ENCODE assay signal across 8 mouse cellular contexts in the genomic region with DNA sequence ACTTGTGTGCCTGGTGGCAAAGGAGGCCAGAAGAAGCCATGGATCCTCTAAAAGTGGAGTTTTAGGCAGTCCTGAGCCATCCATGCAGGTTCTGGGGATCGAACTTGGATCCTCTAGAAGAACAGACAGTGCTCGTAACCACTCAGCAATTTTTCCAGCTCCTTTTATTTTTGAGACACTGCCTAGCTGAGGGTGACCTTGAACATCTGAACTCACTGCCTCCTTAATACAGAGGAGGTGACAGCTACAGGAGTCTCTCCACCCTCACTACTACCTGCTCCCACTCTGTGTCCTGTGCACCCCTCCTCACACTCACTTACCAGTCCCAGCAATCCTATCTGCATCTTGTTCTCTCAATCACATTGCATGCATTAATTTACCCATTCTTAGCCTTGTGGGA. TPM values are rescaled to one million over a fixed set of nuclear protein-coding genes. Genes with fewer than 3 reads are reported as not detected.
DNase-seq lines count a peak whose midpoint lies in the region; ATAC-seq and TF ChIP-seq lines count a peak whose summit lies in the region.

No protein-coding gene starts in this region.

- H3K27me3 ChIP-seq in forebrain, embryonic 10.5 days (ENCODE audit: poor library complexity, severe bottlenecking) = no peaks in the 10 kb centered on the region
- H3K27me3 ChIP-seq in forebrain, embryonic 11.5 days (ENCODE audit: control insufficient read depth, insufficient read depth, low read length) = no peaks in the 10 kb centered on the region
- H3K27me3 ChIP-seq in kidney, embryonic 14.5 days (ENCODE audit: control insufficient read depth, insufficient read depth, low read length) = no peaks in the 10 kb centered on the region
- H3K27me3 ChIP-seq in G1E (ENCODE audit: insufficient read depth, low read length) = no peaks in the 10 kb centered on the region
- H3K27me3 ChIP-seq in limb, embryonic 15.5 days = no peaks in the 10 kb centered on the region

- no peak overlapping the region for H3K4me2 ChIP-seq in forebrain, embryonic 11.5 days (ENCODE audit: low read depth, low read length, severe bottlenecking)
- H3K4me2 ChIP-seq in kidney, embryonic 14.5 days (replicated peaks; ENCODE audit: low read depth, low read length) = no peak overlapping the region
- H3K4me2 ChIP-seq in limb, embryonic 15.5 days = peak overlapping the region; percentile 59; the same call in 1 of the 2 replicates

- TF ChIP-seq CTCF in G1E (IDR thresholded peaks at IDR 0.05; ENCODE audit: low read depth, low read length) = no peak

- no peak for ATAC-seq in forebrain, embryonic 11.5 days (replicated peaks; ENCODE audit: low FRiP score)
- no peak for ATAC-seq in kidney, embryonic 14.5 days (ENCODE audit: low FRiP score, low TSS enrichment)
- no peak for ATAC-seq in G1E (ENCODE audit: extremely low read depth, insufficient number of reproducible peaks, low FRiP score, poor library complexity, severe bottlenecking)
- no peak for ATAC-seq in limb, embryonic 15.5 days (ENCODE audit: insufficient number of reproducible peaks, low FRiP score, low TSS enrichment, low read depth)

- intact Hi-C loops in left cerebral cortex, postnatal 25 days (cut with DNase I) = no loop called here

- no peaks in the 10 kb centered on the region for H3K9me3 ChIP-seq in forebrain, embryonic 10.5 days
- H3K9me3 ChIP-seq in forebrain, embryonic 11.5 days (ENCODE audit: control insufficient read depth, low read length) = no peaks in the 10 kb centered on the region
- no peaks in the 10 kb centered on the region for H3K9me3 ChIP-seq in kidney, embryonic 14.5 days (ENCODE audit: control insufficient read depth, low read length)
- H3K9me3 ChIP-seq in G1E (replicated peaks) = no peaks in the 10 kb centered on the region
- no peaks in the 10 kb centered on the region for H3K9me3 ChIP-seq in limb, embryonic 15.5 days

- H3K4me1 ChIP-seq in forebrain, embryonic 10.5 days = peaks cover 20% of the 10 kb centered on the region
- H3K4me1 ChIP-seq in forebrain, embryonic 11.5 days (replicated peaks; ENCODE audit: control insufficient read depth, insufficient read depth, low read length) = no peaks in the 10 kb centered on the region
- H3K4me1 ChIP-seq in kidney, embryonic 14.5 days (ENCODE audit: control insufficient read depth, insufficient read depth, low read length) = peaks cover 18% of the 10 kb centered on the region
- H3K4me1 ChIP-seq in G1E (ENCODE audit: insufficient read depth, low read depth, low read length) = peaks cover 68% of the 10 kb centered on the region
- H3K4me1 ChIP-seq in limb, embryonic 15.5 days = peaks cover 13% of the 10 kb centered on the region

- 96% methylated on average over 2 of the region's 2 CpGs for WGBS in forebrain, embryonic 10.5 days
- 95% methylated on average over 2 of the region's 2 CpGs for WGBS in forebrain, embryonic 11.5 days
- 88% methylated on average over 2 of the region's 2 CpGs for WGBS in kidney, embryonic 14.5 days
- 90% methylated on average over 2 of the region's 2 CpGs for WGBS in limb, embryonic 15.5 days

- peaks cover 25% of the 10 kb centered on the region for H3K36me3 ChIP-seq in forebrain, embryonic 10.5 days (replicated peaks)
- peaks cover 9% of the 10 kb centered on the region; the same call in 1 of the 2 replicates for H3K36me3 ChIP-seq in forebrain, embryonic 11.5 days (ENCODE audit: control insufficient read depth, insufficient read depth, low read length)
- H3K36me3 ChIP-seq in kidney, embryonic 14.5 days (ENCODE audit: control insufficient read depth, insufficient read depth, low read length) = peaks cover 14% of the 10 kb centered on the region
- H3K36me3 ChIP-seq in G1E (replicated peaks) = peaks cover 39% of the 10 kb centered on the region
- H3K36me3 ChIP-seq in limb, embryonic 15.5 days = peaks cover 26% of the 10 kb centered on the region

- no peak for DNase-seq in forebrain, embryonic 10.5 days (ENCODE audit: extremely low spot score, low spot score)
- no peak for DNase-seq in forebrain, embryonic 11.5 days (ENCODE audit: low spot score)
- no peak for DNase-seq in kidney, postnatal 36 days
- no peak for DNase-seq in G1E (ENCODE audit: low spot score)
- no peak for DNase-seq in left cerebral cortex, postnatal 25 days (ENCODE audit: low spot score in 2 of 2)
- DNase-seq in right cerebral cortex, postnatal 4 days = no peak

- no peak overlapping the region for H3K9ac ChIP-seq in forebrain, embryonic 11.5 days (ENCODE audit: low read length)
- peak overlapping the region; percentile 28; the same call in 1 of the 2 replicates for H3K9ac ChIP-seq in kidney, embryonic 14.5 days (ENCODE audit: low read depth, low read length)
- no peak overlapping the region for H3K9ac ChIP-seq in limb, embryonic 15.5 days

- 0 out of 2 replicates have a peak overlapping the region, but pooled peaks have one; percentile 80 for H3K4me3 ChIP-seq in forebrain, embryonic 10.5 days
- no peak overlapping the region for H3K4me3 ChIP-seq in forebrain, embryonic 11.5 days (ENCODE audit: low read depth, low read length)
- no peak overlapping the region; the same call in 1 of the 2 replicates for H3K4me3 ChIP-seq in kidney, embryonic 14.5 days (ENCODE audit: low read length)
- H3K4me3 ChIP-seq in G1E (ENCODE audit: low read depth, low read length) = peak overlapping the region; percentile 91; the same call in 1 of the 2 replicates
- H3K4me3 ChIP-seq in limb, embryonic 15.5 days = 0 out of 2 replicates have a peak overlapping the region, but pooled peaks have one; percentile 65

- no peak overlapping the region for H3K27ac ChIP-seq in forebrain, embryonic 10.5 days
- no peak overlapping the region for H3K27ac ChIP-seq in forebrain, embryonic 11.5 days (ENCODE audit: low read depth, low read length)
- no peak overlapping the region for H3K27ac ChIP-seq in kidney, embryonic 14.5 days (ENCODE audit: low read depth, low read length)
- no peak overlapping the region for H3K27ac ChIP-seq in limb, embryonic 15.5 days

RNA-seq across cellular contexts. Expression of a gene that starts 2.0 kb away (rescaled TPM):
- polyA plus RNA-seq in forebrain, embryonic 10.5 days (2016; fragmentation: Nextera tagmentation; extraction: Ambion mirVana) = 21.7 and 24.8 TPM in 2 replicates
- polyA plus RNA-seq in forebrain, embryonic 11.5 days (2014; fragmentation: Nextera tagmentation; extraction: Ambion mirVana) = 23.0 and 23.4 TPM in 2 replicates
- 25.1 TPM in 2 replicates for polyA plus RNA-seq in kidney, embryonic 14.5 days (2014; fragmentation: Nextera tagmentation; extraction: Ambion mirVana)
- 5.2 and 9.0 TPM in 2 replicates for total RNA-seq in G1E (2014; fragmentation: Nextera tagmentation)
- 15.8 and 18.1 TPM in 2 replicates for total RNA-seq in G1E (2017)
- polyA plus RNA-seq in G1E (2012) = 24.0 and 27.0 TPM in 2 replicates
- 38.2 and 38.3 TPM in 2 replicates for polyA plus RNA-seq in limb, embryonic 15.5 days (2015; fragmentation: Nextera tagmentation; extraction: Ambion mirVana)
- 1 to 10 TPM; 2.8 to 4.6 TPM for total RNA-seq in left cerebral cortex, postnatal 25 days (2021)

RNA-seq across cellular contexts. Expression of a gene that starts 11.1 kb away (rescaled TPM):
- polyA plus RNA-seq in forebrain, embryonic 10.5 days (2016; fragmentation: Nextera tagmentation; extraction: Ambion mirVana) = 17.7 and 18.6 TPM in 2 replicates
- polyA plus RNA-seq in forebrain, embryonic 11.5 days (2014; fragmentation: Nextera tagmentation; extraction: Ambion mirVana) = 16.3 and 18.2 TPM in 2 replicates
- 35.6 and 43.1 TPM in 2 replicates for polyA plus RNA-seq in kidney, embryonic 14.5 days (2014; fragmentation: Nextera tagmentation; extraction: Ambion mirVana)
- total RNA-seq in G1E (2014; fragmentation: Nextera tagmentation) (18.5 and 18.6 TPM in 2 replicates), G1E (2017) (62.3 and 63.1 TPM in 2 replicates)
- polyA plus RNA-seq in G1E (2012) = 56.9 and 75.3 TPM in 2 replicates
- polyA plus RNA-seq in limb, embryonic 15.5 days (2015; fragmentation: Nextera tagmentation; extraction: Ambion mirVana) = 44.6 and 47.0 TPM in 2 replicates
- 10 to 100 TPM; 16.1 to 16.8 TPM for total RNA-seq in left cerebral cortex, postnatal 25 days (2021)

RNA-seq across cellular contexts. Expression of a gene that starts 23.5 kb away (rescaled TPM):
- polyA plus RNA-seq in forebrain, embryonic 10.5 days (2016; fragmentation: Nextera tagmentation; extraction: Ambion mirVana) = 3.1 TPM in 2 replicates
- 1.2 and 1.3 TPM in 2 replicates for polyA plus RNA-seq in forebrain, embryonic 11.5 days (2014; fragmentation: Nextera tagmentation; extraction: Ambion mirVana)
- polyA plus RNA-seq in kidney, embryonic 14.5 days (2014; fragmentation: Nextera tagmentation; extraction: Ambion mirVana) = 1.2 and 1.6 TPM in 2 replicates
- total RNA-seq in G1E (2014; fragmentation: Nextera tagmentation) (1.5 and 1.7 TPM in 2 replicates), G1E (2017) (0.93 and 1.3 TPM in 2 replicates)
- 2.3 and 2.7 TPM in 2 replicates for polyA plus RNA-seq in G1E (2012)
- polyA plus RNA-seq in limb, embryonic 15.5 days (2015; fragmentation: Nextera tagmentation; extraction: Ambion mirVana) = 5.2 and 6.5 TPM in 2 replicates
- under 1 TPM; 0.32 to 0.62 TPM for total RNA-seq in left cerebral cortex, postnatal 25 days (2021)

RNA-seq across cellular contexts. Expression of a gene that starts 27.8 kb away (rescaled TPM):
- 34.8 and 45.5 TPM in 2 replicates for polyA plus RNA-seq in forebrain, embryonic 10.5 days (2016; fragmentation: Nextera tagmentation; extraction: Ambion mirVana)
- polyA plus RNA-seq in forebrain, embryonic 11.5 days (2014; fragmentation: Nextera tagmentation; extraction: Ambion mirVana) = 34.4 and 38.0 TPM in 2 replicates
- 40.6 and 41.2 TPM in 2 replicates for polyA plus RNA-seq in kidney, embryonic 14.5 days (2014; fragmentation: Nextera tagmentation; extraction: Ambion mirVana)
- total RNA-seq in G1E (2014; fragmentation: Nextera tagmentation) (438 and 479 TPM in 2 replicates), G1E (2017) (212 and 254 TPM in 2 replicates)
- 394 and 460 TPM in 2 replicates for polyA plus RNA-seq in G1E (2012)
- polyA plus RNA-seq in limb, embryonic 15.5 days (2015; fragmentation: Nextera tagmentation; extraction: Ambion mirVana) = 57.5 and 59.8 TPM in 2 replicates
- 10 to 100 TPM; 12.0 to 15.9 TPM for total RNA-seq in left cerebral cortex, postnatal 25 days (2021)

RNA-seq across cellular contexts. Expression of a gene that starts 28.1 kb away (rescaled TPM):
- polyA plus RNA-seq in forebrain, embryonic 10.5 days (2016; fragmentation: Nextera tagmentation; extraction: Ambion mirVana) = 0.20 and 0.37 TPM in 2 replicates
- 0.19 and 0.28 TPM in 2 replicates for polyA plus RNA-seq in forebrain, embryonic 11.5 days (2014; fragmentation: Nextera tagmentation; extraction: Ambion mirVana)
- polyA plus RNA-seq in kidney, embryonic 14.5 days (2014; fragmentation: Nextera tagmentation; extraction: Ambion mirVana) = 0.39 and 0.54 TPM in 2 replicates
- total RNA-seq in G1E (2014; fragmentation: Nextera tagmentation) = 0.92 and 2.9 TPM in 2 replicates
- total RNA-seq in G1E (2017) = 1.1 and 1.2 TPM in 2 replicates
- 0.91 and 1.1 TPM in 2 replicates for polyA plus RNA-seq in G1E (2012)
- polyA plus RNA-seq in limb, embryonic 15.5 days (2015; fragmentation: Nextera tagmentation; extraction: Ambion mirVana) = 0.14 and 0.23 TPM in 2 replicates
- 100 to 1,000 TPM; 132 to 139 TPM for total RNA-seq in left cerebral cortex, postnatal 25 days (2021)

Comparison
In these comparisons a context has a peak if more than half of its experiments do, and no peak if none do; other contexts are left out.
1. H3K4me3 ChIP-seq: peak in forebrain, embryonic 10.5 days (single experiment), G1E (single experiment) and limb, embryonic 15.5 days (single experiment); none in forebrain, embryonic 11.5 days (single experiment) and kidney, embryonic 14.5 days (single experiment).